Mouse (Mus musculus) adrenal gland, postnatal 14 days (tissue): Measurements from ENCODE around the gene Psmf1. TPM values are rescaled to one million over a fixed set of nuclear protein-coding genes. Genes with fewer than 3 reads are reported as not detected.

Source experiments
- DNase-seq: peaks from one replicate; pipeline ENCODE4 v3.0.0; 2021; ENCODE audit warnings: mixed read lengths
- long read RNA-seq, 2 experiments: library from polyadenylated mRNA; stranded (forward); transcript quantifications; one replicate each; pipeline ENCODE4 v2.0.0; 2021
- total RNA-seq: library from RNA; stranded (reverse); gene quantifications from 2 replicates; pipeline ENCODE4 v1.2.3, GENCODE M21; 2021

Gene Psmf1
- total RNA-seq, result 36.4 and 38.8 TPM in 2 replicates
- long read RNA-seq, experiment 1, transcript Psmf1-201 (7 exons, 3,809 nt), result major isoform, 45 of 60 reads
- long read RNA-seq, experiment 1, partial matches to known transcripts, result 7 of 60 reads
- long read RNA-seq, experiment 1, other reads (novel, unspliced or antisense), result 7 of 60 reads
- long read RNA-seq, experiment 2, transcript Psmf1-201 (7 exons, 3,809 nt), result major isoform, 34 of 40 reads
- long read RNA-seq, experiment 2, partial matches to known transcripts, result 0 of 40 reads
- long read RNA-seq, experiment 2, other reads (novel, unspliced or antisense), result 5 of 40 reads

DNA sequence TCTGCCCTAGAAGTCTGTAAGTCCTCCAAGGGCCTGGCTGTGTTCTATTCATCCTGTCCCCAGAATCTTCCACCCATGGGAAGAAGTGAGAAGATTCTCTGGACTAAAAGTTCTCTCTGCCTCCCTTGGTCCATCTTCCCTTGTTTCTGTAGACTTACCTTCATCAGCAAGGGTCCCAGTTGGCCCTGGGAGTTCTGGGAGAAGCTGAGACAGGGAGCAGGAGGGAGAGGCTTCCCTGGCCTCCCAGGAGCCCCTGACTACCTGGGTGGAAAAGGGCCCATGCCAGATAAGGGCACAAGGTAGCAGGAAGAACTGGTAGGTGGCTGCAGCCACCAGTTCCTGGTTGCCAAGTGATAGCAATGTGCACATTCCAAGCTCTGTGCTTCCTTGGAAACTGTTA, at the start of gene Psmf1:
Psmf1 (minus strand) TSS at position 342 of the 400 bp plus-strand sequence.
- DNase-seq, result no peak

DNA sequence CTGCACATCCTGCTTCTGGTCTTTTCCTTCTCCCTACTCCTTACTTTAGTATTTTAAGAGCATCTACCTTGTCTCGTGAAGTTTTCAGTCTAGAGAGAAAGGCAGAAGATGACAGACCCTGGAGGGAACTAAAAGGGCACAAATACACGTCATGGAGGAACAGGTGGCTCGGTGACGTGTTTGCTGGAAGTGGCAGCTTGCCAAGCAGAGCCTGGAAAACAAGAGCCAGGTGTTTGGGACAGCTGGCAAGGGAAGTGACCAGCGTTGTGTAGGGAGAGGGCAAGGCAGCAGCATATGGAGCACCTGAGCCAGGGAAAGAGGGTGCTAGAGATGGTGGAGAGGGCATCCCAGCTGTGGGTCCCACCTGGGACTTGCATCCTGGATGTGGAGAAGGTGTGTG, 47.2 kb upstream of the Psmf1 start:
- DNase-seq, result no peak

DNA sequence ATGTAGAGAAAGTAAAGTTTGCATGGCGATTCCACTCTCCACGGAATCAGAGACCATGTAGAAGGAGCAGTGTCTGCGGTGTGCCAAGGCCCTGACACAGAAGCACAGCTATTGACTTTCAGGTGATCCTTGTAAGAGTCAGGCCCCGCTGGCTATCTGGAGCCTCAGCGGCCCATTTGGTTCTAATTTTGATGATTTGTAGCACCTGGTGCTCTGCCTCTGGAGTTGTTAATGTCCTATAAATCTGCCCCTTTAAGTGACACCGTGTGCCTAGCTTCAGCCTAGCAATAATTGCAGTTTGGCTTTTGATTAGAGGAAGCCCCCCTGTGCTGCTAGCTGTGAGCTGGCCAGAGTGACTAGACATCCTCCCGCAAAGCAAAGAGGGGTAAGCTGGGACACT, 46.2 kb upstream of the Psmf1 start:
- DNase-seq, result no peak

DNA sequence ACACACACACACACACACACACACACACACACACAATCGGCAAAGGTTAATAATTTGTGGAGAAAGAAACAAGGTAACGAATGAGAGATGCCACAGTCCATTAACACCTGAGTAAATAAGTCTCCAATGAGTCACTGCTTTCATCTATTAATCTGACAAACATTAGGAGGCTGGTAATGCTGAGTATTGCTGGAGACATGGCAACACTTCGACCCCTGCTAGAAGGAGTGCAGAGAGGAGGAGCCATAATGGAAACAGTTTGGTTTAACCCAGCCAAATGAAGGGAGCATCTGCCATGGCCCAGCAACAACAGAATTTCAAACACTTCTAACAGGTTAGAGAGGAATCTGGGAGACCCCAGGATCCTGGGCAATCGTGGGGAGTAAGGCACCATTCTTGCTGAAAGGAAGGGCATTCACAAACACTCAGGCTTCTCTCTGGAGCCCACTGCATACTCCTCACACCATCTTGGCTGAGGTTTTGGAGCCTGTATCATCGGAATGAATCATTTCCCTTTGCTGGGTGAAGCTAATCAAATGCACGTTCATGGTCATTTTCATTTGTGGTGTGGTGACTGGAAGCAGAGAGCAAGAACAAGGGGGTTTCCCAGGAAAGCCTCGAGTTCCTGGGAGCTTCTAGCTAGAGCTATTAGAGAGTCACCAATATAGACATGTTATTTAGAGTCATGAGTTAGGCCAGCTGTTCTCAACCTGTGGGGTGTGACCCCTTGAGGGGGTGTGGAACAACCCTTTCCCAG, 44.4 kb upstream of the Psmf1 start:
- DNase-seq, result no peak

DNA sequence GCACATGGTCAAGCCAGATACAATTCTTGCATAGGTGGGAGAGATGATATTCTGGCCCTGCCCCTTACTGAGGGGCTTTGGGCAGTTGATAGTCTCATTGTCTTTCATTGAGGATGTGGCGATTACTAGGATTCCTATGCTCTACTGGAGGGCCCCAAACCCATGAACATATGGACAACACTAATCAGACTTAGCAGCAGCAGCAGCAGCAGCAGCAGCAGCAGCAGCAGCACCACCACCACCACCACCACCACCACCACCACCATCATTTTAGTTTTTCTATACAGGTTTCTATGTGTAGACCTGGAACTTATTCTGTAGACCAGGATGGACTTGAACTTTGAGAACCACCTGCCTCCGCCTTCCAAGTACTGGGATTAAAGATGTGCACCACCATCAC, 39.5 kb upstream of the Psmf1 start:
- DNase-seq, result no peak

DNA sequence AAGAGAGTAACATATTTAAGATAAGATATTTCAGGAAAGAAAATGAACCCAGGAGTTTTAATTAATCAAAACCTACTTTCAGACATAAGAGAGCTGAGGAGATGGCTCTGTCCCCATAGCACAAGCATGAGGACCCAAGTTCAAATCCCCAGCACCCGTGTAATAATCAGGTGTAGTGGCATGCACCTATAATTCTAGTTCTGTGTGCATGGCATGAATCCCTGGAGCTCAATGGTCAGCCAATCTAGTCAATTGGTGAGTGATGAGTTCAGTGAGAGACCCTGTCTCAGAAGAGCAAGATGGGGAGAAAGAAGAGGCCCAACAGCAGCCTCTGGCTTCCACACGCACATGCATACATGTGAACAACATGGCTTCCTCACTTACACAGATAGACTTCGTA, 33.4 kb upstream of the Psmf1 start:
- no peak for DNase-seq

DNA sequence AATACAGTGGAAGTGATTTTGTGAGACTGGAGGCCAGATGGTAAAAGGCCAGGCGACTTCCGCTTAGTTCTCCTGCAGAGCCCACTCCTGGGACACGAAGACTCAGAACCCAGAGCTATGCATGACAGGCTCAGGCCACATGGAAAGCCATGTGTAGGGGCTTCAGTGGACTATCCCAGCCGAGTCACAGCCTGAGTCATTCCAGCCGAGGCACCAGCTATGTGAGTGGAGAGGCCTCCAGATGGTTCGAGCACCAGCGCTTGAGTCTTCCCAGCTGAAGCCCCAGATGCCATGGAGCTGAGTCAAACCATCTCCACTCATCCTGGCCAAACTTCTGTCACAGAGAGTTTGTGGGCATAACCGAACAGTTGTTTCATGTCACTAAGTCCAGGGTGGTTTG, 29.5 kb upstream of the Psmf1 start:
- no peak for DNase-seq

DNA sequence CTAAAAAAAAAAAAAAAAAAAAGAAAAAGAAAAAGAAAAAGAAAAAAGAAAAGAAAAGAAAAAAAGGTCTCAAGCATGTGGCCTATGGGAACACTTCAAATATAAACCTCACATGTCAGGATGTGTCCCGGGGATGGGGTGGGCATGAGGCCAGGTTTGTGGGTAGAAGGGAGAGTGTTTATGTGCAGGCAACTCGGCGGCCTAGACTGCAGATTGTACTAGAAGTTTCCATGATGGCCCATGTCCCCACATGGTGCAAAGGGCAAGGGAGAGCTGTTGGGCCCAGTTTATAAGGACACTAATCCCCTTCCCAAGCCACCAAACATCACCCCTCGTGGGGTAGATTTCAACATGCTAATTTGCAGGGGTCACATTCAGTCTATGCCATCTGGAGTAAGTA, 28.2 kb upstream of the Psmf1 start:
- no peak for DNase-seq

DNA sequence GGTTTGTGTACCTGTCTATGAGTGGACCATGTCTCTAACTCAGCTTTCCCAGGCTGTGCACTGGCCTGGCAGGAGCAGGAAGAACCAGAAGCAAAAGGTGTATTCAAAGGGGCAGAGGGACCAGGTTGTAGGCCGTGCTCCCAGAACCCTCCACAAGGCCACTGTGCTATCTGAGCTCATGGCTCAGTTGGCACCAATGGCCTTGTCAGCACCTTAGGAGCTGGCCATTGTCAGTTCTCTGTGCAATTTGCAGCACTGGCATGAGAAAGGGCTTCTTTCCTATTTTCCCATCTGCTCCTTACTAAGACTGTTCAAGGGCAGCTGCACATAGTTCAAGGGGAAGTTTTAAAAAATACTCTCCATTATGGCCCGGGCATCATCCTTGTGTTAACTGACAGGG, 20.6 kb upstream of the Psmf1 start:
- no peak for DNase-seq

DNA sequence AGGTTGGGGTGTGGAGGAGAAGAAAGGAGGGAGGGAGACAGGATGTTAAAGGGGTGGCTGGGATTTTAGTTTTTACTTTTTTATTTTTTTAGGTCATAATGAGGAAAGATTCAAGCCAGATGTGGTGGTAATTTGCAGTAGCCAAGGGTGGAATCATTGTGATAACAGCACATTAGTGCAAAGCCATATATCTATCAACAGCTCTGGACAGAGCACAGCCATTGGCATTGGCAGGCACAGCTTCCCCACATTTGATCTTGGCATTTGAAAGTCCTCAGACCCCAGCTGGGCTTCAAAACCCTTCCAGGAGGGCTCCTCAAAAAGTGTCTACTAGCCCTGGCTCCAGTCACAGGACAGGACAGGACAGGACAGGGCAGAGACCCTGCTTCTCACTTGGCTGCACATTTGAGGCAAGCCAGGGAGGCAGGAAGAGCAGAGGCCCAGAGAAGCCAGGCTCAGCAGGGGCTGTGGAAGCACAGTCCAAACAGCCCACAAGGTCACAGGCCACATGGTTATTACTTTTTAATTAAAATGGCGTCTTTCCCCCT, 14.9 kb upstream of the Psmf1 start:
- no peak for DNase-seq

DNA sequence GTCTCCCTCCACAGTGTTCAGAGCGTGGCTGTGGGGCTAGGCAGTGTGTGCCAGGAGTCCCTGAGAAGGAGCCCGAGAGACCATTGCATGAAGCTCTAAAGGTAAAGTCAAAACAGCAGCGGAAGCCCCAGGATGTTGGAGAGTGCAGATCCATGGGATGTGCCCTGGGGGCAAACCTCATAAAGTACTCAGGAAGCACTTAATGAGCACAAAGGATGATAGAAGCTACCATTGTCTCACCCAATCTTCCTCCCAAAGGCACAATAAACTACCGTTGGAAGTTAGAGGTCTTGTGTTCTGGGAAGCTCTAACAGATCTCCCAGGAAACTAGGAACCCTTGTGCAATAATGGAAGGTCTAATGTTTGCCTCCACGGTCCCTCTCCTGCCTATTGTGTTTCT, 13.5 kb upstream of the Psmf1 start:
- DNase-seq, result no peak

DNA sequence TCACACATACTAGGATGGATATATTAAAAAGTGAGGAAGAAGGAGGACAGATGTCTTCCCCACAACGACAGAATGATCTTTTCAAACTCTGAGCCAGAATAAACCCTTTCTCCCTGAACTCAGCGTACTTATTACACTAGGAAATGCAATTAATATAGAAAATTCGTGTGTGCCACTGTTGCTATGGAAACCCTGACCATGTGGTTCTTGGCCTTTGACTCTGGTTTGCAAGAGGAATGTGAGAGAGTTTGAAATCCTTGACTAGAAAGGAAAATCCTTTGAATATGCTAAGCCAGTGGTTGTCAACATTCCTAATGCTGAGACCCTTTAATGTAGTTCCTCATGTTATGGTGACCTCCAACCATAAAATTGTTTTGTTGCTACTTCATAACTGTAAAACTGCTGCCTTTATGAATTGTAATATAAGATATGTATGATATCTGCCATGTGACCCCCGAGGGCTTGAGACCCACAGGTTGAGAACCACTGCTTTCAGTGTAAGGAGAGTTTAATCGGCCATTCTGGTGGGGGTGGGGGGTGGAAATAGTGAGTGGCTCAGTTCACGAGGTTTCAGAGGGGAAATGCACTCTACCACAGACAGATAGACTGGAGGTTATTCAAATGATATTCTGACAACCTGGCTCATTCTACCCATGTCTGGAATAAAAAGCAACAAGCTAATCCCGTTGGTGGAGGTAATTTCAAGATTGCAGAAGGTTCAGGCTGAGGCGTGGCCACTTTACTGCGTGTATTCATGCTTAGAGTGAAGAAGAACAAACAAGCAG, 12.5 kb upstream of the Psmf1 start:
- no peak for DNase-seq

DNA sequence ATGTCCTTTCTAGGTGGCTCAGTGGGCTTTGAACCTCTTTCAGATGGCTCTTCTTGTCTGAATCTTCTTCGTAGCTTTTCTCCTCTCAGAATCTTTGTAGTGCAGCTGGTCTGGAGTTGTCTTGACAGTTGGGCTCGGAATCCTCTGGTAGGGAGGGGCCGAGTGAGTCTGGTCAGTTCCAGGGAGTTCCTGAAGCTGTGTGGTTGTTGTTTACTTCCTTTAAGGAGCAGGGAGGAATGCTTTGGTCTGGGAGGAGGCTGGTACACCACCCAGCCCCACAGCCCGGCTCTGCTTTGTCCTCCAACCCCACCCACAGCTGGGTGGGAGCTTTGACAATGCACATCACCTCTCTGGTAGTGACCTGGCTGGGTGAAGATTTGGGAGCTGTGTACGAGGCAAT, 7.3 kb upstream of the Psmf1 start:
- no peak for DNase-seq

DNA sequence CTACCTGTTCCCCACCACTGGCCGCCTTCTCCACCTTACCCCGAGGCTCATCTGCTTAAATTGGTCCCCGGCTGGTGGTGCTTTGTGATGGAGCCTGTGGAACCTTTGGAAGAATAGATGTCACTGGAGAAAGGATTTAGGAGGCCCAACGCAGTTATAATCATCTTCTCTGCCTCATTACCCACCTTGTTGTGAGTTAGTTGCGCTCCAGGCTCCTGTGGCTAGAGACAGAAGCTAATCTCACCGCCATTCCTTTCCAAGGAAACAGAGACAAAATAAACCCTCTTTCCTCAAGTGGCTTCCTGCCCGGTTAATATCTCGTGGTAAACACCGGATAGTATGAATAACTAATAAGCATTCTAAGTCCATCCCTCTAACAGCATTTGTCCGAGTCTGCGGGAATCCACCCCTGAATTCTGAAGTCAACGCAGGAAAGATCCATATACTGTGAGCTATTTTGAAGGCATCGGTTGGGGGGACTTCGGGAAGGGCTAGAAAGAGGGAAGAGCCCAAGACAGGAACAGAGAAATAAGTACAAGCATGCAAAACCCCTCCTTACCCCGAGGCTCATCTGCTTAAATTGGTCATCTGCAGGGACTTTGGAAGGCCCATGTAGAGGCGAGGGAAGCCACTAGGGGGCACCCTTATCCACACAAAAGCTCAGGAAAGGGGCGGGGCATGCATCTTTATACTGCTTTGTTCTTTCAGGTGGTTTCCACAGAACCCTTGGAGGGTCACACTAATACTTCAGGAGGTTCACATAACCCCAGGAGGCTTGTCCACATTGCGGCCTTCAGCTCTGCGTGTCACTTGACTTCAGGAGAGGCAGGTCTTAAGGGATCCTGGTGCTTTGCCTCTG, 4.1 kb upstream of the Psmf1 start:
- peak; percentile 83 for DNase-seq

DNA sequence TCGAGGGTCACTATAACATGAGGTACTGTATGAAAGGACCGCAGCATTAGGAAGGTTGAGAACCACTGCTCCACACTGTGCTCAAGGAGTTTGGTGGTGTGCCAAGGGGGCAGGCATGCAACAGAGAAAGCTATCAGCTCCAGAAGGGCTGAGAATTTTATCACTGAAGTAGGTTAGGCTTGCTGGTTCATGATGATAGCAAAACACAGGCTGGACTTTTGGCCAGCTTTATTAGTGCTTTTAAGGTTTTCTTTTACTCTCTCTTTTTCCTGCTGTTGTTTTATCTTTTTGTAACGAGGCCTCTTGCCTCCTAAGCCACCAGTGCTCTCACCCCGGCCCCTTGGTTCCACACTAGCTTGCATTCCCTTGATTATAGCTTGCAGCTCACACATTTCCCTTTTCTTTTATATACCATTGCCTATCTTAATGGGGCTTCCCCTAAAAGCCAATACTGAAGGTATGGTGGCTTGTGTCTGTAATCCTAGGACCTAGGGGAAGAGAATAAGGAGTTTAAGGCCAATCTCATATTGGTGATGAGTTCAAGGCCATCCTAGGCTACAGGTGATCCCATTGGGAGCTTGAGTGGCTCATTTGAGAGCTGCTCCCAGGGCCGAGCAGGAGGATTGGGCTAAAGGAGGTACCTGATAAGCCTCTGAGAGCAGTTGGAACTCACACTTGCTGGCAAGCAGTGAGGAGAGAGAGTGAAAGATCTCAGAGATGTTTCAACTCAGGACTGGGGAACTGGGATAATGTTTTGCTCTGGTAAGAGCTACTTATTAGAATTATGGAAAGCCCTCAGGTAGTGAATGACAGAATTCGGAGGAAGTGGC, 921 bp downstream of the Psmf1 start:
- no peak for DNase-seq

DNA sequence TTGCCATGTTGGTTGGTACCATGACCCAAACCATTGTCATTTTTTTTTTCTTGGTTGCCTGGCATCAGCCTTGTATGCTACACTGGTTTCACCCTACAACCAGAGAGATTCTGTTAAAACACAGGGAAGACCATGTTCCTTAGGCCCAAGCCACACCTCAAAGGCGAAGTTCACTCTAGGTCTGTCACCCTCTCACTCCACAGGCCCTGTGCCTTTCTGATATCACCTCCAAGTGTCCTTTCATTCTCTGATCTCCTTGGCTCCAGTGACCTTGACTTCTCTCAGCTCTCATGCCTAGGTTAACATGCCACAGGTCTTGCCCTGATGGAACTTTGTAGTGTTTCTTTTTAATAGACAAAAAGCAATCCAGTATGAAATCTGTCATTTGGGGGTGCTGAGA, 1.9 kb downstream of the Psmf1 start:
- no peak for DNase-seq

DNA sequence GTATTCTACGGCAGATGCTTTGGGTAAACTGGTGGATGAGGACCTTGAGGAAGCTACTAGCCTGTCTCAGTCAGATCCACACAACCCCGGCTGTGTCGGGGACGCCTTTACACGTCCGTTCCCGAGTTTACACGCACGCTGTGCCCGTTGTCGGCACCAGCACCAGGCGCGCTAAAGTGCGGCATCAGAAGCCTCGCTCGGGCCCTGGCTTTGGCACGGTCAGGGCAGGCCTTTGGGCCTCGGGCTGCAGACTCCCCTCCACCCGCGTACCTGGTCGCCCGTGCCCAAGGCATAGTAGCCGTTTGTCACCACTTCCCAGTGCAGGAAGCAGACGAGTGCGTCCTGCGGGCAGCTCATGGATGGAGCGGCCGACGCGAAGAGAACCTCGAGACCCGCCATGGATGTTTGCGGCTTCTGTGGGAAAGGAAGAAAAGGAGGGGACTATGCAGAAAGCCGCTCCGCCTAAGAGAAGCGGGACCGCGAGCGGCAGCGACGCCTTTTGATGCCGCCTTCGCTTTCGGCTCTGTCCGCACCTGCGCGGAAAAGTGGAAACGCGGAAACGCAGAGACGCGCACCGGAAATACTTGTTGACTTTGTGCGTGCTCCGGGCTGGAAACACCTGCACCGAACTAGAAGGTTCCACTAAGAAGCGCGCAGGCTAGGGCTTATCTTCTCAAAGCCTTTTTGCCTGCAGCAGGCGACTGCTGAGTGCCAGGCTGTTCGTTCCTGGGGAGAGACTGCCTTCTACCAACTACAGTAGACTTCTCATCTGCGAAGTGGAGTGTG, 3.1 kb downstream of the Psmf1 start:
- DNase-seq, result peak; percentile 92

DNA sequence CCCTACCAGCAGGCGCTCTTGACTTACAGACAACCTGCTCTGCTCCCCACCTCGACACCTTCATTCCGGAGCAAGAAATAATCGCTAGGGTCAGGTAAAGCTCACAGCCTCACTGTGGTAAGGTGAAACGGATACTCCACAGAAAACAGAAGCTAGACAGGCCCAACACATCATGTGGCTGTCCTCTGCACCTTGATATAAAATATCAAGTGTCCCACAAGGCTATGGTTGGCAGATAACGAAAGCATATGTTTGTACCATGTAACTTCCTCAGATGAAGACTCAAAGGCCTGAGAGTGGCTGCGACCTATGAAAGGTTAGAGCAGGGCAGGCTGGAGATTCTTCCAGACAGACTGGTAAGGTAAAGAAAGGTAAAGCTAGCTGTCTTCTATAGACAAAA, 4.5 kb downstream of the Psmf1 start:
- no peak for DNase-seq

DNA sequence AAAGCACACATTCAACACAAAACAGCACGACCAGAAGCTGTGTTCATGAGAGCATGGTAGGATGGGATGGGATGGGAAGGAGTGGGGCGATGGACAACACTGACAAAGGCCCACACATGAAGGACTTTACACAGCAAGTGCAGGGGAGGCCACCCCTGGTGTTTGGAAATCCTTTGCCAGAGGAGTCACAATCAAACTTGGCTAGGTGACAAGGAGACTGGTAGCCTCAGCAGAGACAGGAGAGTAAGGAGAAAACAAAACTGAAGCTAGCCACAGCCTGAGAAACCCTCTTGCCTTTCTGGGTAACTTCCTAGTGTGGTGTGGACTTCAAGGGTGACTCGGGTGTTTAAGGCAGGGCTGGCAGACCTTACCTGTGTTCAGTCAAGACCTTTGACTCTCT, 4.9 kb downstream of the Psmf1 start:
- no peak for DNase-seq

DNA sequence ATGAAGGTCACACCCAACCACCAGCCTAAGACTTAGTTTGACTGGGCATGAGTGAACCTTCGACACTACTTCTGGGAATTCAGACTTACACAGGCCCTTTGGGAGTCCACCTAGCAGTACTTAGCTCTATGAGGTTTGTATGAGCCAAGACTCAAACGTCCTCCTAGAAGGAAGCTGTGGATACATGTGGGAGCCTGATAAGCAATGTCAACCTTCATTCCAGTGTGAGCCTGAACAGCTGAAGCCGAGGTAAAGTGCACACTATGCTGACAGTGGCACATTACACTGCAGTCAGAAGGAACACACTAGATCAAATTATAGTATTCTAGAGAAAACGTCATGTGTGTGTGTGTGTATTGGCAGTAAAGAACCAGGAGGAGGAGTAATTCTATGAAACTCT, 5.5 kb downstream of the Psmf1 start:
- no peak for DNase-seq
